Mouse (Mus musculus) fat pad, adult 2 months (tissue): ENCODE data around the gene Srcin1.

Experiments used
- DNase-seq: peaks from one replicate; pipeline ENCODE4 v3.0.0-alpha.2; 2011; ENCODE audit warnings: low read depth, low spot score; ENCODE audit errors: extremely low read depth

The Srcin1 gene

DNA sequence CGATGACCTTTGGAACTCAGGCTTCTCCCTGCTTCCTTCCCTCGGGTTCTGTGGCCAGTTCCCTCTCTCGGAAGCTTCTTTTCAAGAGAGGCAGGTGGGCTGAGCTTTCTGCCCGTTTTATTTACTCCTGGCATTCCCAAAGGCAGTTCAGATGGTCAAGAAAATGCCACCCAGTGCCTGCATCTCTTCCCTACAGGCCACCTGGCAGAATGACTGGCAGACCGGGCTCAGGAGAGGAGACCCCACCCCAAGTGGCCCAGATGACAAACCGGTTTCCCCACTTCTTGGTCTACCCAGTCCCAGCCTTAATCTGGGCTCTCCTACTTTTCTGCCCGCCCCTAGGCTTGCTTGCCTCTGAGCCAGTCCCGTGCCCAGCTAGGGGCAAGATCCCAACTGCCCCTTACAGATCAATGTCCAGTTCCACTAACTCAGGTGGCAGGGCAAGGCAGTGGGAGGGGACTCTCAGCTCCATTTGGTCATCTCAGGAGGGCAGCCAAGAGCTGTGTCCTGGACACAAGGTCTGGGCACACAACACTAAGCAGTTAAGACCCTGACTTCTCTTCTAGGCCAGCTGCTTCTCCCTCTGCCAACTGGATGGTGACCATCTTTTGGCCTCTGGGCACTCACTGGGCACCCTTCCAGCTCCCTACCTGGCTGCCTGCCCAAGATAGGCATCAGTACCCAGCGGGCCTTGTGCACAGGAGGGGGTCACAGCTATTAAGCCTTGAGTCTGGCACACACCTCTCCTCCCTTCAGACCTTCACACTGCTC, at the start of gene Srcin1:
TSS of gene Srcin1 (minus strand) at position 51 of the 771 bp plus-strand sequence.
- DNase-seq = no peak

DNA sequence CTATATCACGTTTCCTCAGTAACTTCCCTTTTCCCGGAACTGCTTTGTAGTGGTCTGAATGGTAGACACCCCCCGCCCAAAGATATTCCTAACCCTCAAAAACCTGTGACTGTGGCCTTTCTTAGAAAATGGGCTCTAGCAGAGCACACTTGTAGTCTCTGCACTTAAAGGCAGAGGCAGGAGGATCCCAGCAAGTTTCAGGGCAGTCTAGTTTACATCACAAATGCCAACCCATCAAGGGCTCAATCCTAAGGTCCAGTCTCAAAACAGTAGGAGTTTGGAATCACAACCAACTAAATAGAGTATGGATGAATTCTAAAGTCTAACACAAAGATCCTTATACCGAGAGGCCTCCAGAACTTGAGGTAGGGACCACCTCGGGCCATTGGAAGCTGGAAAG, 49.6 kb upstream of the Srcin1 start:
- no peak for DNase-seq

GRCm38 (mm10) chr11:97623166-97623565, 47.2 kb upstream of the Srcin1 start:
- no peak for DNase-seq

GRCm38 (mm10) chr11:97622440-97622839, 46.5 kb upstream of the Srcin1 start:
- DNase-seq = no peak

GRCm38 (mm10) chr11:97619391-97619795, 43.4 kb upstream of the Srcin1 start:
- no peak for DNase-seq

GRCm38 (mm10) chr11:97618368-97618767, 42.4 kb upstream of the Srcin1 start:
- no peak for DNase-seq

DNA sequence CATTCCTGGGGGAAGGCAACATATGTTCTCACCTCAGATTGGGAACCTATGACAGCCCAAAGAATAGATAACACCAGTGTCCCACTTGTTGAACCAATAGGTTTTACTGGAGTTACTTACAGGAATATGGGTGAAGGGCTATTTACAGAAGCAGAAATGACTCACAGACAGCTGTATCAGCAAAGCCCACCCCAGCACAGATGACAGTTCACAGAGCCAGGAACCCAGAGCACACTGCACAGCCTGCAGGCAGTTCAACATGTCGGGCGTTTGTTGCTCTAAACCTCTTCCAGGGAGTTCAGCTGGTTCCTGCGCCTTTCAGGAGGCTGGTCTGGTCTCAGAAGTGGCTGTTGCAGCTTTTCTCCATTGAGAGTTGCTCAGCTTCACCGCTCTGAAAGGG, 39.3 kb upstream of the Srcin1 start:
- no peak for DNase-seq

DNA sequence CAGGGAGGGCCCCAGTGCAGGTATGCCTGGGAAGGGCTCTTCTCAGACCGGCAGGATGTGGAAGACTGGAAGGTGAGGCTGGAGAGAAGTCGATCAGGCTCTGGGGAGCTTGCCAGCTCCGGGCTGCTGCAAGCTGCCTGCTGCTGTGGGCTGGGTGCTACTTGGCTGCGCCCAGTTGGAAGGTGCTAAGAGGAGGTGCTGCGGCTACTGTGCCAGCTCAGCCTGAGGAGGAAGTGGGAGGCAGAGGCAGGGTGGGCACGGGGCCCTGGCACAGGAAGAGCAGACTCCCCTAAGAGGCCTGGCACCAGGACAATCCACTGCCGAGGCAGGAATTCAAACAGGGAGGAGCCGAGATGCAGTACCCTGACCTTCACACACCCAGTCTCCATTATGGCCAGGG, 35.1 kb upstream of the Srcin1 start:
- no peak for DNase-seq

- no peak for DNase-seq
These were observed 33.8 kb upstream of the Srcin1 start for GRCm38 (mm10) chr11:97609743-97610142.

DNA sequence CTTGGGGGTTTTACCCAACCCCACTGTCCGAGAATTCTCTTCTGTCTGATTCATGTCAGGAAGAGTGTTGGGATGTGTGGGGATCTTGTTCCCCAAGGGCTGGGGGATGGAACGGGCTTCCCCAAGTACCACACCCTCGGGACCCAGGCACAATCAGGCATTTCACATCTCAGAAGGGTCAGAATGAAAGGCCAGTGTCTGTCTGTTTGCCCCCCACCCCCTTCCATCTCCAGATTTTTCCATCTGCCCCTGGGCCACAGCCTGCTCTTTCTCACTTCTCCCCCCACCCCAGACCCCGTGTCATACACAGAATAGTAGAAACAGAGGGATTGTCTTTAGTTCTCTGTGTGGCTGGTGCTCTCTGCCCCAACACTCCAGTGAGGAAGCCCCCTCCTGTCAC, 32.9 kb upstream of the Srcin1 start:
- no peak for DNase-seq

DNA sequence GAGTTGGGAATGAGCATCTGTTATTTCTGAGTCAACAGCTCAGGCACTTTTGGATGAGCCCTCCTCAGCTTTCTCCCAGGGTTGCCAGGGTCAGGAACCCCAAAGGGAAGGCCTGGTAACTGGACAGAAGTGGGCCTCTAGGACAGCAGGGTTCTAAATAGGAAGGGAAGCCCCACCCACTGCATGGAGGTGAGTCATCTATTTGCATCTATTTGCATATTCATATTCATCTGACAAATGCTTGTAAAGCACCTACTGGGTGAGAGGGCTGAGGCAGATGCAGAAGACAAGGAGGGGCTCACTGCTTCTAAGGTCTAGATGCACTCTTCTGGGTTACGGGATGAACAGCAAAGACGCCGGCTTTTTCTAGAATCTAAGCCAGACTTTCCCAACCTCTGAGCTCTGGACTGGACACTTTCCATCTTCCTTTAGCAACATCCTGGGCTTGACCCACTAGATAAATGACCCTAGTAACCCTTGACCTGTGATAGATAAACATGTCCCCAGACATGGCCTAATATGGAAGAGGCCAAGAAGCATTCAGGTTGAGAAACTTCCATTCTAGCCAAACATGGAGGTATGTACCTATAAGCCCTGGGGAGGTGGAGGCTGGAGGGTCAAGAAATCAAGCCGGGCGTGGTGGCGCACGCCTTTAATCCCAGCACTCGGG, 31.2 kb upstream of the Srcin1 start:
- no peak for DNase-seq

- no peak for DNase-seq
These were observed 27.9 kb upstream of the Srcin1 start for GRCm38 (mm10) chr11:97603891-97604290.

DNA sequence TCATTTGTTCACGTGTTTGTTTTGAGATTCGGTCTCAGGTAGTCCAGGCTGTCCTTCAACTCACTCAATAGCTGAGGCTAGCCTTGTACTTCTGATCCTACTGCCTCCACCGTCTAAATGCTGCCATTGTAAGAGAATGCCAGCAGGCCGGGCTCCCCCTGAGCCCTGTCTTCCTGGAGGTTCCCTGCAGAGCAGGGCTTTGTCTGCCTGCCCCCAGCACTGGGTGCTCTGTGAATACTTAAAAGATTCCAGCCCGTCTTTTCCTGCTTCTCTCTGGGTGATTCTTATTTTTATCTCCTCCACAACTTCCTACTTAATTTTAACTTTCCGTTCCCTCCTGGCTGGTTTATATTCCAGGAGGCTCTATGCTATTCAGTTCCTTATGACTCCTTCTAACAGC, 26.2 kb upstream of the Srcin1 start:
- DNase-seq = no peak

DNA sequence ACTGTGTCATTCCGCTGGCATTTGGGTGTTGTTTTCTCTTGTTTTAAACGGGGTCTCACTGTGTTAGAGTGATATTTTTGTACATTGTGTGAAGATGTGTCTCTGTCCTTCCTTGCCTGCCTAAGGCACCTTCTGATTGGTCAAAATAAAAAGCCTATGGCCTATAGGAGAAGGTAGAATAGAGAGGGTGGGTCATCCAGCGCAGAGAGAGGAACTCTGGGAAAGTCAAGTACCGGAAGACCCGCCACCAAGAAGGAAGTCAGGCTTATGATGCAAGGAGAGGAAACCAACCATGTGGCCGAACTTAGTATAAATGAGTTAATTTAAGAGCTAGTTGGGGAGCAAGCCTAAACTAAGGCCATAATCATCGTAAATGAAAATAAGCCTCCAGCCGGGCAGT, 23.1 kb upstream of the Srcin1 start:
- no peak for DNase-seq

- no peak for DNase-seq
These were observed 22.1 kb upstream of the Srcin1 start for GRCm38 (mm10) chr11:97597945-97598691.

GRCm38 (mm10) chr11:97594136-97594535, 18.1 kb upstream of the Srcin1 start:
- DNase-seq = no peak

DNA sequence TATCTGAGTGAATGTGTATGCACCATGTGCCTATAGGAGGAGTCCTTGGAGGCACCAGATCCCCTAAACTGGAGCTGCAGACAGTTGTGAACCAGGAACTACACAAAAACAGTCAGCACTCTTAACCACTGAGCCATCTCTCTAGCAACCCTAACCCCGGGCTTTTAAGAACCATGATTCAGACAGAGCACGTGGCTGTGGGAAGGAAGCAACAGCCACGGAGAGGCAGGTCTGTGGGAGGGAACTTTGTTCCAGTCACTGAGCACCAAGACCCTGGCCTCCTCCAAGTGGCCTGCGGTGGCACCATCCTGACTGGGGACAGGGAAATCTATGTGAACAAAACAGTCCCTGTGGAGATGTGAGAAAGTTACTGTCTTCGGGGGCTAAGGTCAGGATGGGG, 15.9 kb upstream of the Srcin1 start:
- DNase-seq = no peak

DNA sequence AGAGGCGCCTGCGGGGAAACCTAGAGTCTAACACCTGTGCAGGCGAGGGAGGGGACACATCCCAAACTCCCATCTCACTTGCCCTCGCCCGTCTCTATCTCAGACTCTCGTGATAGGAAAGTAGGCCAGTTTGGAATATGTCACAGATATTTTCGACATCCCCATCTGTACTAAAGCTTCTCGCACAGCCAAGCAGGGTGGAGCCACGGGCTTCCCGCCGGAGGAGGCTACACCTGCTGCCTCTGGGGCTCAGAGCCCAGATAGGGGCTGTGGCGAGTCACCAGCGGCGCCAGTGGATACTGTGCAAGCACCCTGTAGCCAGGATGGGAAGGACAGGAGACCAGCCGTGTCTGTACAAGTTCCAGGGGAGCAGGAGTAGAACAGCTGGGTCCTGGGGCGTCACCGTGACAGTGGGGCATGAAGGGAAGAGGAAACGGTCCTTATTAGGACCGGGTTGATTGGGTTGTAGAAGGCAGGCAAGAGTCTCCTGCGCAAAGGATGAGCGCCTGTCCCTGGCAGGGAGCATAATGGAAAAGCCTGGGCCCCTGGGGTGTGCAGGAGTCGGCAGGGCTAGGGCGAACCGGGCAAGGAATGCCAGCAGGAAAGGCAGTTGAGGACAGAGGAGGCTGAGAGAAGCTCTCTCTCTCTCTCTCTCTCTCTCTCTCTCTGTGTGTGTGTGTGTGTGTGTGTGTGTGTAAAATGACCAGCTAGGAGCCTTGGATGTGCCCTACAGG, 14.4 kb upstream of the Srcin1 start:
- DNase-seq = no peak

DNA sequence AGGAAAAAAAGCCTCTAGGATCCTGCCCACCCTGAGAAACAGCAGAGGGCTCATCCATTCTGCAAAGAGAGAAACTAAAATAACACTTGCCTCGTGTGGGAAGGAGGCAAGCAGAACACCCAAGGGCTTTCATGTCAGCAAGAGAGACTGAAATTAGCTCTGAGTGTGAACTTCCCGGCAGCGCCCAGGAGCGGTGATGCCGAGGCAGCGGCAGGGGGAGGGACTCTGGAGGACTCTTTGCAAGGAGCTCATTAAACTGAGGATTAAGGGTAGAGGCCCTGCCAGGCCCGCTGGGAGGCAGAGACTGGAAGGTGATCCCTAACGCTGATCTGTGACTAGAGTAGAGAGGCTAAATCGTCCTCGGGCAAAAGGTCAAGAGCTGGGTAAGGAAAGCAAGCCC, 13.2 kb upstream of the Srcin1 start:
- no peak for DNase-seq

DNA sequence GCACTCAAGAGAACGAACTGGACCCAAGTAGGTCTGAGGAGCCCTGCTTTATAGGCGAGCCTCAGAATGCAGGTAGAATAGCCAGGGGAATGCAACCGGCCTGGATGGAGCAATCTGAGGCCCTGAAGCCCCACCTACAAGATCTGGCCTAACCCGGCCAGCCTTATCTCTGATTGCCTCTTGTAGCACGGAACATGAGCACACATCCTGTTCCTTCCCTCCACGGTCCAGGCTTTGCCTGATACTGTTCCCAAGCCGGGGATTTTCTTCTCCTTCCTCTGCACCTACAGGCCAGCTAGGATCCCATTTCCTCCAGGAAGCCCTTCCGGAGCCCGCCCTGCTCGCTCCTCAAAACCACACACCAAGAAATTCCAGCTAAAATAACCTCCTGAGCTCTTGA, 9.9 kb upstream of the Srcin1 start:
- no peak for DNase-seq

DNA sequence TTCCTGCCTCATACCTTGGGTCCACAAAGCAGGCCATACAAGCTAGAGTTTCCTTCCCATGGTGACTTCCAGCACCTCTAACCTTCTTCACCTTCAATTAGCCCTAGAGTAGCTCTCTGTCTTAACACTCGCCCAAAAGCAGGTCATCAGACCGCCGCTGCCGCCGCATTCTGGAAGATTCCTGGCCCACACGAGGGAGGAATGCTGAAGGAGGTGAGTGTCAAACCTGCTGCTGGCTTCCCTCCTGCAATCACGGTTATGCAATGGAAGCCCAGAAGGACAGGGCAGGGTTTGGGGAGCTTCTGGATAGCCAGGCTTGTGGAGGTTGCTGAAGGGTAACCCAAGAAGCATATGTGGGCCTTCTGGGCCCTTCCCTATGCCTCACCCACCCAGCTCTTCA, 8.5 kb upstream of the Srcin1 start:
- DNase-seq = no peak
